Mouse (Mus musculus) olfactory bulb, adult 2 months (tissue): Measurements from ENCODE around the gene Asb3. TPM values are rescaled to one million over a fixed set of nuclear protein-coding genes. Genes with fewer than 3 reads are reported as not detected.
"Not testable (repeated sequence)": the region's sequence is repeated elsewhere in the genome, so short reads cannot be mapped to it uniquely, and the experiment has no call there.

Source experiments
- H3K27ac ChIP-seq: fragments of 200-500 bp; 2 replicates; pipeline ENCODE4 v1.5.1; 2012; ENCODE audit warnings: low read depth, low read length; ENCODE audit not compliant: insufficient read depth
- H3K4me1 ChIP-seq: fragments of 200-500 bp; 2 replicates; pipeline ENCODE4 v1.6.1; 2012; ENCODE audit warnings: low read length; ENCODE audit not compliant: control insufficient read depth, insufficient read depth
- H3K4me3 ChIP-seq: fragments of 200-500 bp; 2 replicates; pipeline ENCODE4 v1.5.1; 2012; ENCODE audit warnings: mild to moderate bottlenecking, low read depth, low read length, moderate library complexity; ENCODE audit not compliant: insufficient read depth
- CTCF ChIP-seq: fragments of 200-500 bp; IDR thresholded peaks from 2 replicates; pipeline ENCODE4 v1.5.1; 2012; ENCODE audit warnings: low read depth, mild to moderate bottlenecking, low read length, moderate library complexity; ENCODE audit not compliant: insufficient read depth
- POLR2A ChIP-seq: fragments of 200-500 bp; IDR thresholded peaks from 2 replicates; pipeline ENCODE4 v1.6.1; 2012; ENCODE audit warnings: mild to moderate bottlenecking, low read depth, low read length, moderate library complexity; ENCODE audit not compliant: insufficient read depth
- WGBS: fragments of 180-500 bp; shearing (Covaris S2); methylation state at CpG from one replicate; pipeline ENCODE4 v1.1.7; 2018; 5-methylcytosine and 5-hydroxymethylcytosine counted together
- polyA plus RNA-seq: library from polyadenylated mRNA; stranded (reverse); fragments of >200 nt; gene quantifications from 2 replicates; pipeline ENCODE4 v1.2.4, GENCODE M21; 2012; ENCODE audit warnings: low replicate concordance; ENCODE audit not compliant: missing spikeins, insufficient read depth, insufficient read length

Gene Asb3
- polyA plus RNA-seq, 1 experiment, result not detected

DNA sequence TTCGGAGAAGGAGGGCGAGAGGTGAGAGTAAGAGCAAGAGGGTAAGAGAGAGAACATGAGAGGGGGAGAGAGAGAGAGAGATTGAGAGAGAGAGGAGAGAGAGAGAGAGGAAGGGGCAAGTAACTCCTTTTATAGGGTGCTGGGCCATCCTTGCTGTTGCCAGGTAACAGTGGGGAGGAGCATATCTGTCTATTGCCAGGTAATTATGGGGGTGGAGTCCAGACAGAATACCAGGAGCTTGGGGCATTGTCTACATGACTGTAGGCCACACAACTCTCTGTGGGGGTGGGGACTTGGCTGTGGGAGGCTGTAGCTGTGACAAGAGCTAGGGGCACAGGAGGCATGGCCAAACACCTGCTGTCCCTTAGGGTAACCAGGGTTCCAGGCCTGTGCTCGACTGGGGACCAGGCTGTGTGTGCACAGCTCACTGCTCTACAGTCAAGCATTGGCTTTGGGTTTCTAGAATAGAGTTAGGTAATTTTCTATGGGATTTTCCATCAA lies 205.3 kb downstream of the Asb3 start:
- no peak overlapping the region for H3K4me3 ChIP-seq
- no peak for TF ChIP-seq CTCF
- no peak for TF ChIP-seq POLR2A
- H3K4me1 ChIP-seq, result 0 out of 2 replicates have a peak, but pooled peaks cover 2% of the 10 kb centered on the region
- no peak overlapping the region for H3K27ac ChIP-seq
- 80% methylated on average over 3 of the region's 3 CpGs for WGBS

DNA sequence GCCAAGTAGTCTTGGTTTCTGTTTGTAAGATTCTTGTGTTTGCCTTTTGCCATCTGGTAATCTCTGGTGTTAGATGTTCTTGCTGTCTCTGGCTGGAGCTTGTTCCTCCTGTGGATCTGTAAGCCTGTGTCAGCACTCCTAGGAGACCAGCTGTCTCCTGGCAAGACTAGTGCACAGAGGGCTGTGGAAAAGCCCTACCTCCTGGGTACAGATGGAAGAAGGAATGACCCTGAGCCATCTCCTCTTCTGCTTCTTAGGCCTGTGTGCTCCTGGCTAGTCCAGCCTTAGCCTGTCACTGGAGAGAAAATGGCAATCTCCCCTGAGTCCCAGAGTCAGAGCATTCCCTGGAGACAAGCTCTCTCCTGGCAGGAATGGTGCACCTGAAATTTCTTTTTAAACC lies 214.3 kb downstream of the Asb3 start:
- not testable (repeated sequence) for H3K27ac ChIP-seq, H3K4me1 ChIP-seq, H3K4me3 ChIP-seq

DNA sequence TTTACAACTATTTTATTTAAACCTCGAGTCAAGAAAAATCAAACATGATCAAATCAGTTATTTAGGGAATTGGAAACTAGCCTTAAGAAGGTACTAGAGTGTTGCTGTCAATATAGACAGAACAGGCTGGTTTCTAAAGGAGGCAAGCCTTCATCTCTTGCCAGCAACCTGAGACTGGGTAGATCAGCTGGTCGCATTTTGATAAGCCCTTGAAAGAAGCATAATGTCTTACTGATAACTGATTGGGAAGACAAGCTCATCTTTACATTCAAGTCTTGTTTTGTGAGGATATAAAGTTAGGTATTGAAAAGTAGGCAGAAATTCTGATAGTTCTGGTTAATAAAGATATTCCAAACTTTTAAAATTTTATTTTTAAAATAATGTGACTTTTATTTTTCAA lies 217.0 kb downstream of the Asb3 start:
- WGBS, result 93% methylated on average over 2 of the region's 2 CpGs
- no peak for TF ChIP-seq POLR2A
- TF ChIP-seq CTCF, result no peak
- Histone ChIP-seq H3K4me3 (no peak overlapping the region), H3K4me1 (no peaks in the 10 kb centered on the region), H3K27ac (no peak overlapping the region)

DNA sequence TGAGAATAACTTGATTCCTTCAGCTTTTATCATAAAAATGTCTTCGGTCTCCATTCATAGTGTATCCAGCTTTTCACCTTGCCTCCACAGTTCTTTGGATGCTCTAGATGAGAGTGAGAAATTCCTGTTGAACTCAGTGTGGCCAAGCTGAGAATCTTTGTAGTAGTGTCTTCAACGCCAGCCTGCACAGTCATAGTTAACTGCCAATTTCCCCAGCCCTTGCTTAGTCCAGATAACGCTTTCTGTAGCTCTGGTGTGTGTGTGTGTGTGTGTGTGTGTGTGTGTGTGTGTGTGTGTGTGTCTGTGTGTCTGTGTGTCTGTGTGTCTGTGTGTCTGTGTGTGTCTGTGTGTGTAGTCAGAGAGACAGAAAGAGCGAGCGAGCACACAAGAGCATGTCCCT lies 220.1 kb downstream of the Asb3 start:
- no peak for TF ChIP-seq POLR2A
- TF ChIP-seq CTCF, result no peak
- WGBS, result 93% methylated on average over 5 of the region's 5 CpGs
- no peaks in the 10 kb centered on the region for H3K4me1 ChIP-seq
- no peak overlapping the region for H3K27ac ChIP-seq
- H3K4me3 ChIP-seq, result no peak overlapping the region

DNA sequence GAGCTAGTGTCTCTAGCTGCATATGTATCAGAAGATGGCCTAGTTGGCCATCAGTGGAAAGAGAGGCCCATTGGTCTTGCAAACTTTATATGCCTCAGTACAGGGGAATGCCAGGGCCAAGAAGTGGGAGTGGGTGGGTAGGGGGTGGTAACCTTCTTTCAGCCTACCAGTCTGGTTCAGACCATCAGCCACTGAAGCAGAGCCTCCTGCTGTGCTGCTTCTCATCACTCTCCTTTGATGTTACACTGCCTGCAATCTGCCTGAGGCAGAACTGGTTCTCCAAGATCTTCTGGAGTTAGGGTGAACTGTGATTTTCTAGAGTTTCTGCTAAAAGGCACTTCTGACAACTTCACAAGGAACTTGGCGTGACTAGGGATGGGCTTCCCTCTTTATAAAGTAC lies 241.7 kb downstream of the Asb3 start:
- H3K27ac ChIP-seq, H3K4me1 ChIP-seq, H3K4me3 ChIP-seq: not testable (repeated sequence)
- WGBS, result 91% methylated on average over 1 of the region's 1 CpGs

DNA sequence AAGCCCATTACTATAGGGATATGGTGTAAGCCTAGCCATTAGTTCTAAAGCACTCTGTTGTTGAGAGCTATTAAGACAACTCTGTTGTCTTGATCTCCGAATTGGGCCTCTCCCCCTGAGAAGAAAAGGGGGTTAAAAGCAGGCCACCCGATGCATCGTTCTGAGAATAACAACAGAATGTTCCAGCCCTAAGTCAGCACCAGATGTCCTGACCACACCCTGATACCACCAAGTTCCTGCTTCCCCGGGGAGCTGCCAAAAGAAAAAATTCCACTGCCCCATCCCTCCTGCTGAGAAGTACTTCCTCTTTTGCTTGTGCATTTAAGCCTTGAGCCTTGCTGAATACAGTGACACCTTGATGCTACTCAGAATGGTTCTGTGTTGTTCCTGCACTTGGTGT lies 248.5 kb downstream of the Asb3 start:
- 59% methylated on average over 4 of the region's 4 CpGs for WGBS
- not testable (repeated sequence) for H3K27ac ChIP-seq, H3K4me1 ChIP-seq, H3K4me3 ChIP-seq

- 85% methylated on average over 1 of the region's 1 CpGs for WGBS
- H3K4me1 ChIP-seq, H3K27ac ChIP-seq, H3K4me3 ChIP-seq: not testable (repeated sequence)
Measured at GRCm38 (mm10) chr11:31134824-31135223, 249.6 kb downstream of the Asb3 start.

GRCm38 (mm10) chr11:31138394-31138793 lies 253.2 kb downstream of the Asb3 start:
- H3K4me1 ChIP-seq, H3K27ac ChIP-seq, H3K4me3 ChIP-seq: not testable (repeated sequence)
- WGBS, result 70% methylated on average over 1 of the region's 1 CpGs

Other genes with a start within 250 kb of the Asb3 start
- gene Acyp2, start 235.8 kb upstream of the Asb3 start, polyA plus RNA-seq, result not detected in 2 replicates
- gene Psme4, start 113.7 kb upstream of the Asb3 start, polyA plus RNA-seq, result 46.7 TPM in 1 of 2 replicates, not detected in the other
- not detected in 2 replicates for gene Gpr75, start 58 bp upstream of the Asb3 start, polyA plus RNA-seq
- not detected in 2 replicates for gene Erlec1, start 68.9 kb downstream of the Asb3 start, polyA plus RNA-seq
- not detected in 2 replicates for gene Chac2, start 100.9 kb downstream of the Asb3 start, polyA plus RNA-seq